Mouse (Mus musculus) common myeloid progenitor, adult 5-6 weeks (primary cell): ENCODE results near the gene Rtn4rl2. TPM values are rescaled to one million over a fixed set of nuclear protein-coding genes. Genes with fewer than 3 reads are reported as not detected.

Experiments
- total RNA-seq: library from RNA; stranded (forward); fragments of 200-1000, 187-1606 nt; gene quantifications from 2 replicates; pipeline ENCODE4 v1.2.3, GENCODE M21; 2017

The Rtn4rl2 gene
- total RNA-seq, 1 experiment from 2014 or later = not detected

Other genes starting within 250 kb of the Rtn4rl2 start
- 28.7 and 29.9 TPM in 2 replicates for gene Ctnnd1, start 235.9 kb downstream of the Rtn4rl2 start, total RNA-seq
- gene Btbd18, start 227.6 kb downstream of the Rtn4rl2 start, total RNA-seq = 0.05 TPM in 1 of 2 replicates, not detected in the other
- 74.6 and 105 TPM in 2 replicates for gene Selenoh, start 215.9 kb downstream of the Rtn4rl2 start, total RNA-seq
- 6.6 TPM in 1 of 2 replicates, not detected in the other for gene Gm28635, start 208.7 kb downstream of the Rtn4rl2 start, total RNA-seq
- 33.2 and 39.2 TPM in 2 replicates for gene Med19, start 208.3 kb downstream of the Rtn4rl2 start, total RNA-seq
- gene Tmx2, start 207.6 kb downstream of the Rtn4rl2 start, total RNA-seq = 44.1 and 55.1 TPM in 2 replicates
- gene Zdhhc5, start 171.5 kb downstream of the Rtn4rl2 start, total RNA-seq = 28.9 and 37.0 TPM in 2 replicates
- 32.5 and 33.7 TPM in 2 replicates for gene Clp1, start 159.4 kb downstream of the Rtn4rl2 start, total RNA-seq
- 0.27 and 1.5 TPM in 2 replicates for gene Ypel4, start 152.7 kb downstream of the Rtn4rl2 start, total RNA-seq
- gene Gm19426, start 143.1 kb downstream of the Rtn4rl2 start, total RNA-seq = 2.8 TPM in 1 of 2 replicates, not detected in the other
- not detected in 2 replicates for gene Serping1, start 111.3 kb downstream of the Rtn4rl2 start, total RNA-seq
- gene Ube2l6, start 87.9 kb downstream of the Rtn4rl2 start, total RNA-seq = 20.6 and 24.7 TPM in 2 replicates
- gene Smtnl1, start 64.1 kb downstream of the Rtn4rl2 start, total RNA-seq = not detected in 2 replicates
- 43.7 and 48.9 TPM in 2 replicates for gene Timm10, start 59.7 kb downstream of the Rtn4rl2 start, total RNA-seq
- 21.0 and 23.4 TPM in 2 replicates for gene Slc43a1, start 47.9 kb downstream of the Rtn4rl2 start, total RNA-seq
- gene Slc43a3, start 49.9 kb upstream of the Rtn4rl2 start, total RNA-seq = 91.9 and 105 TPM in 2 replicates
- 26.2 and 36.6 TPM in 2 replicates for gene Prg2, start 93.8 kb upstream of the Rtn4rl2 start, total RNA-seq
- gene Prg3, start 101.5 kb upstream of the Rtn4rl2 start, total RNA-seq = 2.8 and 7.1 TPM in 2 replicates
- 433 and 486 TPM in 2 replicates for gene Ssrp1, start 150.5 kb upstream of the Rtn4rl2 start, total RNA-seq
- gene P2rx3, start 150.8 kb upstream of the Rtn4rl2 start, total RNA-seq = not detected in 2 replicates
- 2.9 and 5.1 TPM in 2 replicates for gene Tnks1bp1, start 161.3 kb upstream of the Rtn4rl2 start, total RNA-seq
- gene Aplnr, start 249.5 kb upstream of the Rtn4rl2 start, total RNA-seq = 0.14 and 0.29 TPM in 2 replicates